Mouse (Mus musculus) cerebellum, adult 11 months (tissue): ENCODE data around the gene Dpf2.

ENCODE experiments used
- DNase-seq: peaks from one replicate; pipeline ENCODE4 v3.0.0; 2022

Dpf2 gene

GRCm38 (mm10) chr19:5913007-5913719 is at the start of gene Dpf2:
TSS of gene Dpf2 (minus strand) at chr19:5913010.
- DNase-seq = no peak

GRCm38 (mm10) chr19:5957371-5957770 is 44.6 kb upstream of the Dpf2 start:
- no peak for DNase-seq

- peak; percentile 83 for DNase-seq
These were observed 43.9 kb upstream of the Dpf2 start for GRCm38 (mm10) chr19:5956685-5957084.

- DNase-seq = no peak
These were observed 43.2 kb upstream of the Dpf2 start for GRCm38 (mm10) chr19:5955704-5956670.

- no peak for DNase-seq
These were observed 42.1 kb upstream of the Dpf2 start for GRCm38 (mm10) chr19:5954936-5955335.

- no peak for DNase-seq
These were observed 41.4 kb upstream of the Dpf2 start for GRCm38 (mm10) chr19:5954031-5954710.

GRCm38 (mm10) chr19:5953201-5953770 is 40.5 kb upstream of the Dpf2 start:
- DNase-seq = no peak

- DNase-seq = no peak
These were observed 39.4 kb upstream of the Dpf2 start for GRCm38 (mm10) chr19:5952071-5952691.

GRCm38 (mm10) chr19:5951631-5952030 is 38.8 kb upstream of the Dpf2 start:
- DNase-seq = no peak

- no peak for DNase-seq
These were observed 37.4 kb upstream of the Dpf2 start for GRCm38 (mm10) chr19:5950218-5950617.

GRCm38 (mm10) chr19:5945891-5946290 is 33.1 kb upstream of the Dpf2 start:
- DNase-seq = no peak

GRCm38 (mm10) chr19:5945027-5945426 is 32.2 kb upstream of the Dpf2 start:
- no peak for DNase-seq

- no peak for DNase-seq
These were observed 31.3 kb upstream of the Dpf2 start for GRCm38 (mm10) chr19:5944145-5944544.

- no peak for DNase-seq
These were observed 30.6 kb upstream of the Dpf2 start for GRCm38 (mm10) chr19:5943404-5943803.

GRCm38 (mm10) chr19:5942581-5942980 is 29.8 kb upstream of the Dpf2 start:
- DNase-seq = no peak

GRCm38 (mm10) chr19:5940656-5941055 is 27.8 kb upstream of the Dpf2 start:
- no peak for DNase-seq

- peak; percentile 88 for DNase-seq
These were observed 27.4 kb upstream of the Dpf2 start for GRCm38 (mm10) chr19:5940173-5940572.

- no peak for DNase-seq
These were observed 26.9 kb upstream of the Dpf2 start for GRCm38 (mm10) chr19:5939715-5940114.

GRCm38 (mm10) chr19:5938516-5938915 is 25.7 kb upstream of the Dpf2 start:
- DNase-seq = no peak

- no peak for DNase-seq
These were observed 25.1 kb upstream of the Dpf2 start for GRCm38 (mm10) chr19:5937836-5938406.

GRCm38 (mm10) chr19:5937095-5937835 is 24.5 kb upstream of the Dpf2 start:
- DNase-seq = no peak
